Mouse (Mus musculus) gastrocnemius, postnatal 4 days (tissue): ENCODE results near the gene Vsnl1. TPM values are rescaled to one million over a fixed set of nuclear protein-coding genes. Genes with fewer than 3 reads are reported as not detected.

Experiments
- DNase-seq, 2 experiments: peaks; one replicate each; pipeline ENCODE4 v3.0.0; 2021 to 2022; ENCODE audit warnings: low spot score in 2 of 2, mixed read lengths in 2 of 2
- long read RNA-seq, 2 experiments: library from polyadenylated mRNA; stranded (forward); transcript quantifications; one replicate each; pipeline ENCODE4 v2.0.0; 2021
- total RNA-seq, 2 experiments: library from RNA; stranded (reverse); gene quantifications; 2 replicates each; pipeline ENCODE4 v1.2.3; 2021

Vsnl1 gene
- total RNA-seq = under 1 TPM; 0.13 to 0.37 TPM
- long read RNA-seq, experiment 1, partial matches to known transcripts = 1 of 1 reads
- long read RNA-seq, experiment 1, other reads (novel, unspliced or antisense) = 0 of 1 reads
- long read RNA-seq, experiment 2 = 0 reads

DNA sequence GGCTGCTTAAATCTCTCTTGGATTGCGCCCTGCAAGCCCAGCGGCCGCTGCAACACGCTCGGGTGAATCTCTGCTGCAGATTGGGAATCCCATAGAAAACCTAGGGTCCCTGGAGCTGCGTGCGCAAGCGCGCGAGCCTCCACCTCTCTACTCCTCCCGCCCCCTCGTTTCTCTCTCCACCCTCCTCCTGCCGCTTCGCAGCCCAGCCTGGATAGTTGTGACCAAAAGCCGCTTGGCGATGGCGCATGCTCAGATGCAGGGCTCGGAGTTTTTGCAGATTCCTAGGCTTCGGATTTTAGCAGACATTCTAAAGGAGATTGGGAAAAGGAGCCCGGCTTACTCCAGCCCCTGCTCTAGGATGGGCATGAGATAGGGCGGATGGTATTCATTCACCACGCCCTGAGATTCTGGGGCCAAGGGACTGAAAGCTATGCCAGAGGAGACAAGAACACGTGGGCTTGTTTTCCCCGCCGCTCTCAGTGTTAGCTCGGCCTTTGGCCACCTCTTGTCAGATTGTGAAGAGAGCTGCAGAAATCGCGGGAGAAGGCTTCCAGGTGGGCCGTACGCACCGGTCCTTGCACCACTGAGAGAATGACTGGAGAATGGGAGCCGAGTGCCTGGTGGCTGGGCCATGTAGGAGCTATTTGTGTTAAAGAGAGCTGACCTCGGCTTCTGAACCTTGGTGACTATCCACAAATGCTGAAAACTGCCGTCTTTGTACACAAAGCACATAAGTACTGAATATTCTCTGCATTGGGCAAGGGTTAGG is at the start of gene Vsnl1:
TSS of gene Vsnl1 (minus strand) at position 117 of the 769 bp plus-strand sequence.
- peak; percentile 37 to 72 for DNase-seq

DNA sequence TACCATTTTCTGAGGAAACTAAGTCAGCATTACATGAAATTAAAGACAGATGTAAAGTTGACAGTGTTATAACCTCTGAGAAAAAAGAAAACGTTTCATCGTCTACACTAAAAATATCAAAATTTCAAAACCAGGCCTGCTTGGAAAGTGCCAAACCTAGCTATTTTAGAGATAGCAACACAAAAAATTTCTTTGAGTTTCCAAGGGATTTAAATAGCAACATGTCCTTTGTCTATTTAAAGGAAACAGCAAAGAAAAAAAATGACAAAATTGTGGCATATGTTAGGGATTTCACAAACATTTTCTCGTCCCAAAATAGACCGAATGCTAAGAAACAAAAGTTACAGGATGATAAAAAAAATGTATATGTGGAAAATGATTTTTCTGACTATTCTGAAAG is 20.2 kb upstream of the Vsnl1 start:
- no peak for DNase-seq

DNA sequence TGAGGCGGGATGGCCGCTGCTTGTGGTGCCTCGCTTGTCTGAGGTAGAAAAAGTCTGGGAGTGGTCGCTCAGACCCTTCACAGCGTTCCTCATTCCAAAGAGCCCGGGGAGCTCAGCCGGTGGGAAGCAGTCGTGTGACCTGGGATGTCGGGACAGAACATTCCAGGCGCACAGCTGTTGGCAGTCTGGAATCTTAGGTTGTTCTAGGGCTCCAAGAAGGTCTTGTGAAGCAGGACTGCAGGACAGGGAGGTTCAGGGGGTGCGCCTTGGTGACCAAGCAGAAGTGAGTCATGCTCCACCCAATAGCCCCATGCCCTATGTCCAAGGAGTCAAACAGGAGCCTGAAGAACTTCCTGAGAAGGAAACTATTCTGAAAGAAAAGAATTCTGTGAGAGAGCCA is 19.8 kb upstream of the Vsnl1 start:
- no peak for DNase-seq

DNA sequence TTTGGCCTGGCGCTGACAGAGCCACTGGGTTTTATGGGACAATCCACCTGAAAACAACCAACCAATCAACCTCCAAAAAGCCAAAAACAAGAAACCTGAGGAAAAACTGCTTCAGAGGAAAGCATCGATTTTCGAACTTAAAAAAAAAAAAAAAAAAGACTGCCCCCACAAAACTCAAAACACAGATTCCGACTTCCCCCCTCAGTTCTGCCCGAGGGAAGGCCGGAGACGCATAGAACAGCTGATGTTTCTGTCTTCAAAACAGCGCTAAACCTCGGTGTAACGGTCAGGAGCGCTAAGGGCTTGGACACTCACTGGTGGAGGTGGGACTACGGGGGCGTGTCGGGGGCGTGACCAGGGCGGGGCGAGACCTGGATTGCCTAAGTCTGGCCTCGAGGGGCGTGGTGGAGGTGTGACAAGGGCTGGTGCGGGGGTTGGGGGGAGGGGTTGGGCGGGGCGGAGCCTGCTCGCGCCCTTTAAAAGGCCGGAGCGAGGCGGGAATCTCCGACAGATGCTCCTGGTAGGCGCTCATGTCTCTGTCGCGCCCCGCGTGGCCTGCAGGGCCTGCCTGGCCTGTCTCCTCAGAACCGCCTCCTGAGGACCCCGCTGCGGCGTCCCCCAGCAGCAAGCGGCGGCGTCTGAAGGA is 19.3 kb upstream of the Vsnl1 start, which contains the start of gene Rad51ap2:
TSS of gene Rad51ap2 (plus strand) at position 531 of the 646 bp plus-strand sequence.
- DNase-seq = peak; percentile 55 to 84

DNA sequence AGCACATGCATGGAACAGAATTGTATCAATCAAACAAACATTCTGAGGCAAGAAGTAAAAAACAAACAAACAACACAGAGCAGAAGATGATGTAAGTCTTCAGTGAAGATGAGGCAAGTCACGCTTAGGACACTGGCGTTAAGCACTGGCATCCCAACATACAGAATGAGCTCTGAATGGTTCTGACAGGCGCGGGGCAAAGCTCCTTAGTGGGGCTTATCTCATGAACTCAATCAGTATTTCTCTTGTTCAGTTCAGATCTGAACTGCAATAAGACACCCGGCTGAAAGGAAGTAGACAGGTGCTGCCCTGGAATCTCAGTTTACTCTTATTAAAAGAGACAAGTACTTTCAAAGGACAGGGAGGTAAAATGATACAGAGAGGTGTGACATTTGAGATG is 17.7 kb upstream of the Vsnl1 start:
- no peak for DNase-seq

DNA sequence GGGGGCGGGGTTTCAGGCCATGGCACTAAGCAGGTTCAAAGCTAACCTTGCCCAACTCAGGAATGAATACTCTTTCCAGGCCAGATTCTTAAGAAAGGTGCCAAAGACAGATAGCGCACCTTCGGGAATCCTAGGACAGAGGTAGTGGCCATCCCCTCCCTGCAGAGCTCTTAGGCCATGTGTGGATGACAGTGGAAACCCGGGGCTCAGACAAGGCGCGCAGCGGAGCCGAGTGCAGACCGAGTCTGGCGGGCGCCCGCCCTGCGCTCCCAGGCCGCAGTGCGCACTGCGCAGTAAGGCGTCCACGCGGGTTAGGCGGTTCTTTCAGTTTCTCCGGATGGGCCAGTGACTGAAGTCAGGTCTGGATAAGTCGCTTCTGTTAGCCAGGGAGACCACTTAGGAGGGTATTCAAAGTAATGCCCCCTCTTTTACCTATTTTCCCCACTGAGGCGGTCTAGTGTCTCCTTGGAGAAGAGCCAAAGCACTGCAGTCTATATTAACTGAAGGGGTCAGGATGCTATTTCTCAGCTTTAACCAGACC is 1.6 kb upstream of the Vsnl1 start:
- no peak for DNase-seq

DNA sequence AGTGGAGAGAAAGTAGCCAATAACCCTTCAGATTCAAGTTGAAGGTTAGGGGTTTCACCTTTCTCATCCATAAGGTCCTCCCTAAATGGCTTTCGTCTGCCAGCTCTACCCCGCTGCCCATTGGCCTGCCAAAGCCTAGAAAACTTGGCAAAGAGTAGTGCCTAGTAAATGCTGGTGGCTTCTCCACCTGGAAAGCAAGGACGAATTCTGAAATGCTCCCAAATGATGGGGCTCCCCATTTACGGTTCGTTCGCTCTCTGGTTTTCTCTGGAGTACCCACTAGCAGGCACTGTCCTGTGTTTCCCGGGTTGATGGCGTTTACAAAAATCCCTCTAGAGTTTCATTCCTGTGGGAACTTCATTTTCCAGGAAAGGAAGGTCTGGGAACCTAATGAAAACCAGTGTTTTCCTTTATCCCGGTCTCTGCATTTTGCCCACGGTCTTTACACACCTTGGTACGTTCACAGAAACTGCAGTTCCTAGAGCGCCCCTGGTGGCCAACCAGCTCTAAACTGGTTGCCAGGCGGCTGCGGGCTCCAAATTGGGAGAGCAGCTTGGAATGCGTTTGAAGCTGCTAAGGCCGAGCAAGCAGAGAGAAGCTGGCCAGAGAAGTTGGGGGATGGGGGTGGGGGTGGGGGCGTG is 973 bp upstream of the Vsnl1 start:
- peak; percentile 52 to 75 for DNase-seq

DNA sequence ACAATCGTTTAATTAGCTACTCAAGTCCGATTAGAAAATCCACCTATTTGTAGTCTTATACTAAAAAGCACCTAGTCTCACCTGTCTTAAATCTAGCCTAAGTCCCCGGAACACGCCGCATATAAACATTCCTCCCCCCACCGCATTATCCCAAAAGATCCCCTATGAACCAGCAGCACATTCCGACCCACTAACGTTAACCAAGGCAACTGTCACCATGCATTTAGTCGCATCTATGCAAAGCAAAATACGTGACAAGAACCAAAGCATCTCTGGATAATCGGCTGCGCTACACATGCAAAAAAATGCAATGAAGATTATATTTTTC is 426 bp downstream of the Vsnl1 start:
- DNase-seq = no peak

DNA sequence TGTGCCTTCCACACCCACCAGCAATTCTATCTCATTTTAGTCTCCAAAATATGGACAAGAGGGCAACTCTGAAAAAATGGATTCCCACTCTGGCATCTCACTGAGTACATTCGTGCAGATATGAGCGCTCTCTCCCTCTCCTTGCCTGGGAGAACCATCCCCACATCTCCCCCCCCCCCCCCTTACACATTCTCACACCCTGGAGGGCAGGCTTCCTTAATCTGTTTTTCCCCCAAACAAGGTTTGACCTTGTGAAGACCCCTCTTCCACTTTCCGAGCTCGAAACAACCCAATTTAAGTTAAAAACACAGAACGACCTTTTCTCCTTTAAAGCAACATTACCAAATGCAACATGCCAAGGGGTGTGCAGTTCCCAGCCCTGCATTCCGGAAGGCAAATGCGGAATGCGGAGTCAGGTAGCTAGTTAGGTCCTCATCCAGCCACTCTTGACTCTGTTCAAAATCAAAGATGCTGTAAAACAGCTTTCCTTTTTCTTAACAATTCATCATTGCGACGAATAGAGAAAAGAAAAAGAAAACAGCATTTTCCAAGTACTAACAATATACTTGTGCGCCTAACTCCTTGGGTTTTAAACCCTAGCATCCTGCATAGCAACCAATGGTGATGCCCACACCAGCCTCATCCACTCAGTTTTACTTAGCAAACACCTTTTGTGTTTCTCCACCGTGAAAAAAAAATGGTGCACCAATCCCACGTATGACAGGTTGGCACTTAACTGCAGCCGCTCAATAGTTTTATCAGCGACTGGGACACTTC is 979 bp downstream of the Vsnl1 start:
- no peak for DNase-seq

DNA sequence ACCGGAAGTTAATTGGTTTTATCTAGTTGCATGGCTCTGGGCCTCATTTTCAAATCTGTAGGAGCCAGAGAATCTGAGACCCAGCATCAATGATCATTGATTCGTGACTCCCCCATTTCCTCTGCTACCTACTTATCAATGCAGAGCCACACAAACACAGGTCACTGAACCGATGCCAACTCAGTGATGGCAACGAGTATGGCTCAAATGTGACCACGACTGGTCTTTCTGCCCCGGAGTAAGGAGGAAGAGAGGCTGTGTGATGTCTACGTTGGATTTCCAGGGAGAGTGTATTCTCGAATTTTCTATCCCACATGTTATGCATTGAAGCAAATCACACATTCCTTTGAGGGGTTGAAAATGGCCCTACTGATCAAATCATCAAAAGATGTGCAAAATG is 2.0 kb downstream of the Vsnl1 start:
- no peak for DNase-seq

DNA sequence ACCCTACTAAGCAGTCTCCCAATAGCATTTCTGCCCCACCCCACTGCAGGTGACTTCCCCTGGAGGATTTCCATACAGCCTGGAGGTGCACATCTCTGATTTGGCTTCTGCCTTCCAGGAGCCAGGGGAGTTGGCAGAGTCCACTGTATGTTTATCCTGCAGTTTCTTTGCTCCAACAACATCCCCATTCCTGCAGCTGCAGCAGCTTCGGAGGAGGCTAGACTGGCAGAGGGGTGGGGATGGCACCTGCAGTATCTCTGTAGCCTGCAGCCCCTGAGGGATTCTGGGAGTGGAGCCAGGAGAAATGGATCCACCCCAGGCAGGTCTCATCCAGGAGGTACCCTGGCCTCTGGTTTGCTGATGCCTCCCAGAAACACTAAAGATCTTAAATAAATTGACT is 2.7 kb downstream of the Vsnl1 start:
- no peak for DNase-seq

DNA sequence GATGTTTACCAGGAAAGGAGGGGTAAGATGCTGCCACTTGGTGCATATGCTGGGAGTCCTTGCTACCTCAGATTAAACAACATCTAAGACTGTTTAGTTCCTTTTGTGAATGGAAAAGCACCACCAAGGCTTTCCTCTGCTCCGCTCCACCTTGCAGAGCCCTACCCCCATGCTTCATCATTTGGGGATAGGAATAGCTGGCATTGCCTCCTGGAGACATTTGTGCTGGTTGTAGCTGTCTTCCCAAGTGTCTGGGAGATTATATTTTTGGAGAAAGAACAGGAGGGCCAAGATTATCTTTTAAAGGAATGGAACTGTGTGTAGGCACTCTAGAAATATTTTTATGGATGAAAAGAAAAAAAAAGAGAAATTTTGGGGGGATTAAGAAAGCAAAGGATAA is 3.3 kb downstream of the Vsnl1 start:
- DNase-seq = no peak

DNA sequence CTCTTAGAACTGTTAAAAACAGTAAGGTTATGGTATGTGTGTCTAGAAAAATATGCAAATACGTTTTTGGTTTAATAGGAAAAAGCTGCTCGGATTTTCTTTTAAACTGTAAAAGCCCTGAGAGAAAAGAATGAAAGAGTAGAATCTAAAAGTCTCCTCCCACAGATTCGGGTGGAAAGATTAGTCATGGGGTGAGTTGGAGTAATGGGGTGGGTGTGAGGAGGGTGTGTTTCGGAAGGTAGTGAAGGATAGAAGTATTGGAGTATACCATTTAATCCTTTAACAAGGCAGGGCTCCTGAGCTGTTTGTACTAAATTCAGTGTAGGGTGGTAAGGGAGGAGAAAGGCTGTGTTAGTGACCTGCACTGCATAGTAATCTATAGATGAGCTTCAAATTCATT is 9.0 kb downstream of the Vsnl1 start:
- no peak for DNase-seq

DNA sequence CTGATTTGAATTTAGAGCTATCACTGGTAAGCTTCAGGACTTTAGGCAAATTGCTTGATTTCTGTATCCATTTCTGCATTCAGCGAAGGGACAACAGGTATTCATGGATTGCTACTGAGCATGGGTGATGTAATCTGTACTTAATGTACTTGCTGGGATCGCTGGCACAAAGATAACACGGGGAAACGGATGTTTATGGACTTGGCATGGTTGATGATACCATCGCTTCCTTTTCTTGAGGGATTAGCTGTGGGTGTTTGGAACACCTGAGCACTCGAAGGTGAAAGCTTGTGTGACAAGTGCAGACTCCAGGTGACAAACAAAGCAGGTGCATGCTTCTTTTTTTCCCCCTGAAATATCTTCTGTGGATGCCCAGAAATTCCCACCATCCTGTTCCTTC is 18.3 kb downstream of the Vsnl1 start:
- DNase-seq = no peak

DNA sequence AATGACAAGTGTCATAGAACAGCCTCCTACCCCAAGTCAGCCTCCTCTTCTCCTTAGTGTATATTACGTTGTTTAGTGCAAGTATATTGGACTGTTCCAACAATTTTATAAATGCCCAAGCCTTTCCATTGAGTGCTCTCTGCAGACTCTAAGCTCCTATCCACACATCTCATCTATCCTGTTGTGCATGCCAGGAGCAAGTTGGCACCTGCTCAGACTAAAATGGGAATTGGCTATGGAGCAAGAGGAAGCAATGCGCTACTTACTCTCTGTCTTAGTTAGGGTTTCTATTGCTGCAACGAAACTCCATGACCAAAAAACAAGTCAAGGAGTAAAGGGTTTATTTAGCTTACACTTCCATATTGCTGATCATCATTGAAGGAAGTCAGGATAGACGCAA is 28.7 kb downstream of the Vsnl1 start:
- no peak for DNase-seq

DNA sequence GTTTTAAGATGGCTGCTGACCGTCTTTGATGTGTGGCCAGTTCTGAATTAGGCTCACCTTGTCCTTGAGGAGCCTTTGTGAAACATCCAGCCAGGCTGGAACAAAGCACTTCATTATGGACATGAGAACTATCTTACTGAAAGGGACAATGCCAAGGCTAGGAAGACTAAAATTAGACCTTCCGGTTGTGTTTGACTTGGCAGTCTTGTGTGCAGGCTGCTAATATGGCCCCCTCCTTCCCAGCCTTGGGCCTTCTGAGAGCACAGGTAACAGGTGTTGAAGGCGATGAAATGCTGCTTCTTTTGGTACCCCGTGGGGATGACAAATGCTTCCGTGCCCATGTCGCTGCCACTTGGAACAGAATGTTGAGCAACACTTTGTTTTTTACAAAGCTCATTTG is 37.6 kb downstream of the Vsnl1 start:
- DNase-seq = no peak

DNA sequence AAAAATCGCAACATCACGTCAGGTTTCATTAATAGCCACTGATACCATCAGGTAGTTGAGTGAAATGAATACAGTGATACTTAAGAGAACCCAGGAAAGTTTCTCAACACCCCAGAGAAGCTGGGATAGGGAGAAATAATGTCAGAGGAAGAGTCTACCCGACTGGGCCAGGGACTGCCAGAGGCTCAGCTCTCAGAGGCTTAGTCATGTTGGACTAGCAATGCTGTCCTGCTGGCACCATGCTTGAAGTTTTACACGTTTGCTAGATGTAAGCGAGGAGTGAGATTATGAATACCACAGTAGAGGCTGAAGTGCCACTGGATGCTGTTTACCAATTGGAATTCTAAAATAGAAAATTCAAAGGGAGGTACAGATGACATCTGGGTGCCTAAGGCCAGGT is 39.4 kb downstream of the Vsnl1 start:
- no peak for DNase-seq

DNA sequence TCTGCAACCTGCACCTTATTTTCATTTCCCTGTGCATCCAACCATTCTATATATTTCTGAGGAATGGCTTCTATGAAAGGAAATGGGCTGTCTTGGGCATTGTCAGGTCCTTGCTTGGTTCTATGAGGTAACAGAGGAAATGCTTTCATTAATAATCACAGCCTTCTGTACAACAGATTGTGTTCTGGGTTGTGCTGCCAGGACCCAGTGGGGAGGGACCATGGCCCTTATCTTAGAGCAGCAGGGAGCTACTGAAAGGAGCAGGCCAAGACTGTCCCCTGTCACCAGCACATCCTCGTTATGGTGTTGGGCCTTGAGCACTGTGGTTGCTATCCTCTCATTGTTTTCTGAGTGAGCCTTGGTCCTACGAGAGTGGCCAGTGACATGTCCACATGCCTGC is 40.9 kb downstream of the Vsnl1 start:
- DNase-seq = no peak

DNA sequence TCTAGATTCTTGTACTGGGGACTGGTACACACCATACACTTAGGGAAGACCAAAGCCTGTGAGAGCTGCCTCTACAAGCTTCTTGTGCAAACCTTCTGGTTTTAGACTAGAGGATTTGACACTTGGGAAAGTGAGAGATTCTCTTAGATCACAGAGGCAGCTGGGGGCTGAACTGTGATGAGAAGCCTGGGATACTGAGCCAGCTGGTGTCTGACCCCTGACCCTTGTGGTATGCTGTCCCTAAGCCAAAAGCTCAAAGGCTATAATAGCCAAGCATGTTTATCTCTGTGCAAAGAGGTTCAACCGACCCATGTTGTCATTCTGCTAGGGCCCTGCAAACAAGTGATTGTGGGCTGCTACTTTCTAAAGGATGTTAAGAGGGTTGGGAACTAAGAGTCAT is 43.9 kb downstream of the Vsnl1 start:
- DNase-seq = no peak

DNA sequence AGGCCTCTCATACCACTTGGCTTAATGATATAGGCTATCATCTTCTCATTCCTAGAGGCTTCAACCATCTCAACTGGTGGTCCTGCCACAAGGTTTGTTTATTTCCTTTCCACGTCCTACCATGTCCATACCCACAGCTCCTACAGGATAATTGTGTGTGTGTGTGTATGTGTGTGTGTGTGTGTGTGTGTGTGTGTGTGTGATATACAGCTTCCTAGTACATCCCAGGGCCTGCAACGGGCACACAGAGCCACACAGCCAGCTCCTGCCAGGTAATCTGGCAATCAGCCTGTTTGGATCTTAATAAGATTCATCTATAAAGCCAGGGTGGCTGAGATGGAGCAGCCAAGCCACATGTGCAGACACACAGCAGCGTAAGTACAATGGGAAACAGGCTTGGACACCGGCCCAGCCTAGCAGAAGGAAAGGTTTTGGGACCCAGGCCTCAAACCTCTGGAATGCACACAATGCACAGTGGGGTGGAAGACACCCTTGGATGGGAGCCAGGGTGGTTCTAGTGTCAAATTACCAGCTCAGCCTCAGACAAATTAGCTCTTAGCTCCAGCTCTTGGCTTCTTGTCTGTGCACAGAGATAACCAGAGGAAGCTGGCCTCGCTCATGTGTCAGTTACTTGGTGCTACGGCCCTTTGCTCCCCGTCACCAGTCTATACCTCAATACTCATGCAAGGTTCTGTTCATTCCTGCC is 45.0 kb downstream of the Vsnl1 start:
- DNase-seq = peak in 1 of 2 experiments; percentile 48

DNA sequence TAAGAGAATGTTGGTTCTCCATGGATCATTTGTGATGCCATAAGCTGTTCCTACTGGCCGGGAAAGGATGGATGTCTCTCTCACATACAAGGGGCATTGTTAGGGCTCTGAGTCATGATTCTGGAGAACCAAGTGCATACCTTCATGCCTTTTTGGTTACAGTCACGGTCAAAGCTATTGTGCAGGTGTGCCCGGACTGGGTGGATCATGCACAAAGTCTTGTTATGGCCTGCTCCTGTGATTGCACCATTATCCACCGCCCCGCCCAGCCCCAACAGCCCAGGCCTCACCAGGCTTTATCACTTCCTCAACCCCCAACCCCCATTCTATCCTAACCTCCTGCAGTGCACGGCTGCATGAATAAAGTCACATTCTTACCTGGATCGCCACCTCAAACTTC is 47.3 kb downstream of the Vsnl1 start:
- no peak for DNase-seq
